Mouse (Mus musculus) forebrain, embryonic 12.5 days (tissue): Measurements from ENCODE around the gene Thap12. TPM values are rescaled to one million over a fixed set of nuclear protein-coding genes. Genes with fewer than 3 reads are reported as not detected.

Experiments used
- ATAC-seq: fragments of 200-750 bp; cut with Nextera tagmentation; 2 replicates; pipeline ENCODE4 v1.8.0; 2017; ENCODE audit warnings: moderate TSS enrichment; ENCODE audit not compliant: low FRiP score
- H3K27ac ChIP-seq: fragments of 300-500 bp; sonication (generic); 2 replicates; pipeline ENCODE4 v1.5.1; 2016; ENCODE audit warnings: mild to moderate bottlenecking
- H3K27me3 ChIP-seq: fragments of 300-500 bp; sonication (generic); 2 replicates; pipeline ENCODE4 v1.6.1; 2016; ENCODE audit warnings: mild to moderate bottlenecking
- H3K36me3 ChIP-seq: fragments of 300-500 bp; sonication (generic); replicated peaks from 2 replicates; pipeline ENCODE4 v1.6.1; 2016; ENCODE audit warnings: mild to moderate bottlenecking
- H3K4me1 ChIP-seq: fragments of 300-500 bp; sonication (generic); 2 replicates; pipeline ENCODE4 v1.6.1; 2016
- H3K4me2 ChIP-seq: fragments of 300-500 bp; sonication (generic); 2 replicates; pipeline ENCODE4 v1.6.1; 2016; ENCODE audit warnings: mild to moderate bottlenecking, moderate library complexity
- H3K4me3 ChIP-seq: fragments of 300-500 bp; sonication (generic); replicated peaks from 2 replicates; pipeline ENCODE4 v1.5.1; 2016; ENCODE audit warnings: mild to moderate bottlenecking
- H3K9ac ChIP-seq: fragments of 300-500 bp; sonication (generic); 2 replicates; pipeline ENCODE4 v1.6.1; 2016; ENCODE audit warnings: mild to moderate bottlenecking
- H3K9me3 ChIP-seq: fragments of 300-500 bp; sonication (generic); 2 replicates; pipeline ENCODE4 v1.6.1; 2016
- WGBS: fragments of 180-500 bp; shearing (Covaris S2); methylation state at CpG from one replicate; pipeline ENCODE4 v1.1.7; 2016; 5-methylcytosine and 5-hydroxymethylcytosine counted together
- polyA plus RNA-seq: library from polyadenylated mRNA; unstranded; fragments of >200 nt; fragmentation: Nextera tagmentation; extraction: Ambion mirVana; gene quantifications from 2 replicates; pipeline ENCODE4 v1.2.1, GENCODE M21; 2016

Thap12 gene
- polyA plus RNA-seq, 1 experiment from 2014 or later = 76.1 TPM

DNA sequence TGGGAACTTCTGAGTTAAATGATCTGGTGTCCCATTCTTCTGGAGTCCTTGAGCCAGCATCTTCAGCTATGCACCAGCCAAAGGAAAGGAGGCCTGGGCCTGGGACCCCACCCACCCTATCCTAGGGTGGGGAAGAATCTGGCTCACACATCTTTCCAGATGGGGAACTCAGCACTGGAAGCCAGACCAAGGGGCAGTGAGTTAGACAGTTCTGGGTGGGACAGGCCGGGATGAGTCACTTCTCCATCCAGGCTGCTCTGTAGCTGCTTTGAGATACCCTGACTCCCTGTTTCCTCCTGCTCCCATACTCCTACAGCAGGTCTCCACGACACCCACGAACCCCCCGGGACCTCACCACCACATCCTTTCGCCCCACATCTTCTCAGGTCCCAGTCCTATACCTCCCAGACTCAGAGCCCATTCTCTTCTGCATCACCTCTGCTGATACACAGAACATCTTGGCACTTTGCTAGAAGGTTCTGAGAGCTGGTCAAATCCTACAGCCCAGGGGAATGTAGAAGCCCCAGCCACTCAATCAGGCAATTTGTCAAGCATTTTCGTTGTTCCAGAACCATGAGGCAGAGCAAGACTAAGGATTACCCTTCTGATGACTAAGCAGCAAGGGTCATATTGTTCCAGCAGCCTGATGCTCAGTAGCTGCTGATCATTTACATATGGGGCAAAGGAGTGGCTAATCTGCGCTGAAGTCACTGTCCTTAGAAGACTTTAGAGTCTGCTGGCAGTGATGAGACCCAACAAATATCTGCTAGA lies 34.1 kb downstream of the Thap12 start:
- no peak overlapping the region for H3K9ac ChIP-seq
- H3K4me3 ChIP-seq = no peak overlapping the region
- H3K4me1 ChIP-seq = peaks cover 13% of the 10 kb centered on the region; the same call in 1 of the 2 replicates
- WGBS = 76% methylated on average over 7 of the region's 7 CpGs
- H3K27me3 ChIP-seq = no peaks in the 10 kb centered on the region
- H3K36me3 ChIP-seq = no peaks in the 10 kb centered on the region
- no peak overlapping the region for H3K4me2 ChIP-seq
- no peak overlapping the region for H3K27ac ChIP-seq
- H3K9me3 ChIP-seq = no peaks in the 10 kb centered on the region
- ATAC-seq = no peak

DNA sequence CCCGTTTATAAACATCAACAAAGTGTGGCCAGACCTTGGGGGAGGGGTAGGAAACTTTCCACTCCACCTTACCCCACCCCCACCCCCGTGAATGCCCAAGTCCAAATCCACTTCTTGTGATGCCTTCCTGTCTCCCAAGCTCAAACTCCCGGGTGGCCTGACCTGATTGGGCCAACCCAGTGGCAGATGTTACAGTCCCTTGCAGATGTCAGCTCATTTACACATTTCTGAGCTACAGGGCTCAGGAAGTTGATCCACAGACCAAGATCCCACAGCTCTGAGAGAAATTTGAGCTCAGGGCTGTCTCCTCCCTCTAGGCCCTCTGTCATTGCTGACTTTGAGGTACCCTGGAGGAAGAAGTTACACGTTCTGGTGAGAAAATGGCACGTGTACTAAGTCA lies 37.5 kb downstream of the Thap12 start:
- H3K4me1 ChIP-seq = peaks cover 9% of the 10 kb centered on the region; the same call in 1 of the 2 replicates
- no peak for ATAC-seq
- no peaks in the 10 kb centered on the region for H3K9me3 ChIP-seq
- WGBS = 33% methylated on average over 5 of the region's 5 CpGs
- no peak overlapping the region for H3K27ac ChIP-seq
- no peaks in the 10 kb centered on the region for H3K36me3 ChIP-seq
- 0 out of 2 replicates have a peak, but pooled peaks cover 18% of the 10 kb centered on the region for H3K27me3 ChIP-seq
- H3K9ac ChIP-seq = no peak overlapping the region
- H3K4me2 ChIP-seq = no peak overlapping the region
- H3K4me3 ChIP-seq = no peak overlapping the region

DNA sequence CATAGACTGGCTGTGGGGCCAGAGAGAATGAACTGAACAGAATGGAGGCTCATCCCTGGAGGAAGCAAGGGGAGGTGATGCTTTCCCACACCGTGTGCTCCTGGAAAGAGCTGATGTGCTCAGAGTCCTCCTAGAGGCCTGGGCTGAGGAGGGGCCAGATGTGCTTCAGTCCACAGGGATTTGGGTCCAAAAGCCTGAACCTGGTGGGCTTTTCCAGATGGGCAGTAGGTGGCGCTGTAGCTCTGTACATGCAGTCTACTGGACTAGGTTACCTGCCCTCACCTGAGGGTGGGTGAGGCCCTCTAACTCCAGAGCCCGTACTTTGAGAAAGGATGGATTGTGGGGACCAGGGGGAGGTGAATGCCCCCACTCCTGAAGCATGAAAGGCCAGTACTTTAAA lies 40.4 kb downstream of the Thap12 start:
- Histone ChIP-seq H3K27me3 (0 out of 2 replicates have a peak, but pooled peaks cover 18% of the 10 kb centered on the region), H3K4me3 (no peak overlapping the region), H3K27ac (no peak overlapping the region), H3K36me3 (no peaks in the 10 kb centered on the region), H3K4me2 (no peak overlapping the region), H3K9me3 (no peaks in the 10 kb centered on the region), H3K4me1 (peaks cover 9% of the 10 kb centered on the region; the same call in 1 of the 2 replicates), H3K9ac (no peak overlapping the region)
- WGBS = 4% methylated on average over 3 of the region's 3 CpGs
- no peak for ATAC-seq

DNA sequence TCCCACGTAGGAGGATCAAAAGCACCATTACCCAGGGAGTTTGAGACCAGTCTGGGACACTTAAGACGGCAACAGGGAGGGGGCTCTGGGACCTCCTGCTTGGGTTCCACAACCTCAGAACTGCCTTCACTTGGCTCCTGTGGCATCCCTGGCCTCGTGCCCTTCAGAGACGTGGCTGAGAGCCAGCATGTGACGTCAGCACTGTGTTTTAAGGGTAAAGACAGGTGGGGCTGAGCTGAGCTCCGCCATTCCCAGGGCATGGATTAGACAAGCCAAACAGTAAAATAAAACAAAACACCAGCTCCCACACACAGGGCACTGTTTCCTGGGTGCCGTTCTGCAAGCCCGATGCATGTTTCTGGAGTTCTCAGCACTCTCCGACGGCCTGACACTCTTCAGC lies 47.5 kb downstream of the Thap12 start:
- H3K9me3 ChIP-seq = no peaks in the 10 kb centered on the region
- no peak overlapping the region for H3K4me3 ChIP-seq
- no peak overlapping the region for H3K27ac ChIP-seq
- no peaks in the 10 kb centered on the region for H3K27me3 ChIP-seq
- no peak overlapping the region for H3K9ac ChIP-seq
- WGBS = 73% methylated on average over 10 of the region's 10 CpGs
- H3K4me1 ChIP-seq = no peaks in the 10 kb centered on the region
- no peaks in the 10 kb centered on the region for H3K36me3 ChIP-seq
- H3K4me2 ChIP-seq = no peak overlapping the region
- ATAC-seq = no peak

DNA sequence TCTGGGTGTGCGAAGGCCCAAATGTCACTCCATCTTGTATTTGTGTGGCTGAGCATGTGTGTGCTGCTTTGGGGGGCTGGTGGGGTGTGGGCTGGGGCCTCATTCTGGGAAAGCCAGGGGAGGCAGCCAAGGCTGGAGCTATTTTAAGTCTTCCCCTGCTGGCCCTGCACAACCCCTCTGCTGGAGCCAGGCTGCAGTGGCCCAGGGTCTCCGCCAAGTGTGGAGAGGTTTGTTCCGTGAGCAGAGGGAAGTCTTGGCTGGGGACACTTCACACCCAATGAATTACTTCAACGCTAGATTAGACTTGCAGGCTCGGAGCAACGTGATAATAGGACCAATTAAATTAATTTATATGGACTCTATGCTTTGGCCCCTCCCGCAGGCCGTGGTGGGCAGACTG lies 49.8 kb downstream of the Thap12 start:
- no peak for ATAC-seq
- no peak overlapping the region for H3K27ac ChIP-seq
- no peaks in the 10 kb centered on the region for H3K9me3 ChIP-seq
- H3K27me3 ChIP-seq = no peaks in the 10 kb centered on the region
- 84% methylated on average over 8 of the region's 8 CpGs for WGBS
- no peaks in the 10 kb centered on the region for H3K36me3 ChIP-seq
- H3K4me2 ChIP-seq = no peak overlapping the region
- H3K4me1 ChIP-seq = no peaks in the 10 kb centered on the region
- no peak overlapping the region for H3K4me3 ChIP-seq
- H3K9ac ChIP-seq = no peak overlapping the region

DNA sequence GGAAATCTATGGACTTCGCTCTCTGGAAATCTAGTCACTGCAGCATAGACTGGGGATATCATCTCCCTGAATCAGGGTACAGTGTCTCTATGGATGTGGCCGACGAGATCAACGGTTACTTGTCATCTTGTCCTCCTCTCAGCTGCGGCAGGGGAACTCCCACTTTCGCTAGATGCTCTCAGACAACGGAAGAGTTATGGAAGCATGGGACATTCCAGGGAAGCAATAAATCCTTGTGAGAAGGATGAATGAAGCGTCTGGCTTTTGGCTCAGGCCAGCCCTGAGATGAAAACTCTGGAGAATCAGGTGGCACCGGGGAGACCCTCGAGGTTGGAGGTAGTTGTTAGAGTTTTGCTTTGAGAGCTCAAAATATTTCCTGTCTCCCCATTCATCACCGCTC lies 53.1 kb downstream of the Thap12 start:
- Histone ChIP-seq H3K27ac (no peak overlapping the region), H3K4me3 (no peak overlapping the region), H3K27me3 (peaks cover 7% of the 10 kb centered on the region; the same call in 1 of the 2 replicates), H3K4me2 (no peak overlapping the region), H3K9me3 (no peaks in the 10 kb centered on the region), H3K36me3 (no peaks in the 10 kb centered on the region), H3K4me1 (no peaks in the 10 kb centered on the region), H3K9ac (no peak overlapping the region)
- ATAC-seq = no peak
- 91% methylated on average over 11 of the region's 11 CpGs for WGBS

DNA sequence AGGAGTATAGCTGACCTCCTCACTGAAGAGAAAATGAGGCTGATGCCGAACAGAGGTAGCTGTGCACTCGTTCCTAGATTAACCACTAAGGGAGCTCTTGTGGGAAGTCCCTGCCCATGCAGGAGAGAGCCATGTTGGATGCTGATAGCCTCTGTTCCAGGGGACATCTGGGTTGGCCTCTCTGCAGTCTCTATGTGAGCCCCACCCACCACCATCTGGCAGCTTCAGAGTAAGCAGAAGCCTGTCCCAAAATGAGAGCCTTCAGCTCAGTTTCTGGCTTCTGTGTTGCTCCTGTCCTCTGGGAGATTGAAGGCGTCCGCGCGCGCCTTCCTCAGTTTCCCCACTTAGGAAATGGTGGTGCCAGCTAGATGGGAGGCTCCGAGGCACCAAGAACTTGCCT lies 53.7 kb downstream of the Thap12 start:
- WGBS = 84% methylated on average over 8 of the region's 8 CpGs
- Histone ChIP-seq H3K4me3 (no peak overlapping the region), H3K4me2 (no peak overlapping the region), H3K27me3 (peaks cover 7% of the 10 kb centered on the region; the same call in 1 of the 2 replicates), H3K27ac (no peak overlapping the region), H3K9me3 (no peaks in the 10 kb centered on the region), H3K4me1 (no peaks in the 10 kb centered on the region), H3K36me3 (no peaks in the 10 kb centered on the region), H3K9ac (no peak overlapping the region)
- no peak for ATAC-seq

DNA sequence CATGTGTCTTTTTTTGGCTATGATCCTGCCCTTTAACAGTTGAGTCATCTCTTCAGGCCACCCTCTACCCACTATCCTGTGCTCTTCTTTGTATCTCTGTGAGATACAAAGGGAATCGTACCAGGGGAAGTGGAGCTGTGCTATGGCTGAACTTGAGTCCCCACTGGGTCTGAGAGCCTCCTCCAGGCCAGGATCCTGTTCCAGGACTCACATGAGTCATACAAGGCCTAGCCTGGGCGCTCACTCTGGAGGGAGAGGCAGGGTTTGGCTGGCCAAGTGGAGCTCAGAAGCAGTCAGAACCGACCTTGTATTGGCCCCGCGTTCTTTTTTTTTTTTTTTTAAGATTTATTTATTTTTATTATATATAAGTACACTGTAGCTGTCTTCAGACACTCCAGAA lies 57.2 kb downstream of the Thap12 start:
- Histone ChIP-seq H3K27me3 (peaks cover 7% of the 10 kb centered on the region; the same call in 1 of the 2 replicates), H3K4me2 (no peak overlapping the region), H3K9ac (no peak overlapping the region)

DNA sequence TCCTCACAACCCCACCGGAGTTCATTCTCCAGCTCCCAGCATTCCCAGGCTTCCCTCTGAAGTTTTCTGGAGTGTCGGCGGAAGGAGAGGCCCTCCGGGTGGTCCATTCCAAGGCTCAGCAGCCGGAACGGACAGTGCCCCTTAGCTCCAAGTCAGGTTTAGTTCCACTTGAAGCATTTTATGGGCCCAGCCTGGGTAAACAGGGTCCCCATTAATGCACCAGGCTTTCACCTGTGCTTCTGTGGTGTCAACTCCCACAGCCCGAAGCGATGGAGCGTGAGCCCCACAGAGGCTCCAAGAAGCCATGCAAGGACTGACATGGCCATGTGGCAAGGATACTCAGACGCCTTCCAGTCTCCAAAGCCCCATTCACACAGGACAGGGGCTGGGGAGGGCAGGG lies 61.0 kb downstream of the Thap12 start:
- H3K4me1 ChIP-seq = no peaks in the 10 kb centered on the region
- WGBS = 88% methylated on average over 10 of the region's 10 CpGs

More for the DNA sequence above, 57.2 kb downstream of the Thap12 start:
- 91% methylated on average over 5 of the region's 5 CpGs for WGBS
- Histone ChIP-seq H3K4me3 (no peak overlapping the region), H3K27ac (no peak overlapping the region), H3K4me1 (no peaks in the 10 kb centered on the region), H3K36me3 (no peaks in the 10 kb centered on the region), H3K9me3 (no peaks in the 10 kb centered on the region)
- no peak for ATAC-seq

DNA sequence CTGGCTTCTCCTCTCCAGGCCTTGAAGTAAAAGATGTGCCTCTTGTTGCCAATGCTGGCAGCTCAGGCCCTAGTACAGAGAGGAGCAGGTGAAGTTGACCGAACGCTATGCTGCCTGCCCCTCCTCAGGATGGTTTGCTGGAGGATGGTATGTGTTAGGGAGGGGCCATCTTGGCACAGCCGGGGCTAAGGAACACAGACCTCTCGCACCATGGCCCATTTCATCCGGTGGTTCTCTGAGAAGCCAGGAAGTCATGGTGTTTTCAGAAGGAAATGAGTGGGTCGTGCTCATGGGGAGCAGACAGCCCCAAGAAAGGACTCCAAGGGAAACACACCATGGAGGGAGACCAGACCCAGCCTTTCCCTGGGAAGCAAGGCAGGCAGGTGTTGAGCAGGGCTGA lies 64.4 kb downstream of the Thap12 start:
- H3K4me1 ChIP-seq = peaks cover 6% of the 10 kb centered on the region
- no peaks in the 10 kb centered on the region for H3K36me3 ChIP-seq
- H3K4me2 ChIP-seq = no peak overlapping the region
- no peaks in the 10 kb centered on the region for H3K9me3 ChIP-seq
- H3K27me3 ChIP-seq = no peaks in the 10 kb centered on the region
- 76% methylated on average over 6 of the region's 6 CpGs for WGBS
- no peak for ATAC-seq
- no peak overlapping the region for H3K9ac ChIP-seq
- no peak overlapping the region for H3K27ac ChIP-seq
- H3K4me3 ChIP-seq = no peak overlapping the region

More for the DNA sequence above, 61.0 kb downstream of the Thap12 start:
- Histone ChIP-seq H3K36me3 (no peaks in the 10 kb centered on the region), H3K4me2 (no peak overlapping the region), H3K9ac (no peak overlapping the region), H3K4me3 (no peak overlapping the region), H3K27me3 (no peaks in the 10 kb centered on the region), H3K27ac (no peak overlapping the region), H3K9me3 (no peaks in the 10 kb centered on the region)
- no peak for ATAC-seq

Other genes with a start within 250 kb of the Thap12 start
- 3.2 and 3.4 TPM in 2 replicates for gene Lrrc32, start 213.8 kb upstream of the Thap12 start, polyA plus RNA-seq
- 39.7 and 56.7 TPM in 2 replicates for gene Emsy, start 46.3 kb upstream of the Thap12 start, polyA plus RNA-seq
- gene Wnt11, start 132.0 kb downstream of the Thap12 start, polyA plus RNA-seq = 1.7 and 2.6 TPM in 2 replicates